Mouse (Mus musculus): ENCODE measurements around the gene Prkce. TPM values are rescaled to one million over a fixed set of nuclear protein-coding genes. Genes with fewer than 3 reads are reported as not detected.

The Prkce gene
- total and polyA plus RNA-seq, 2 experiments from 2014 or later: 50.8 to 55.8 TPM

GRCm38 (mm10) chr17:86253884-86254283, 86.3 kb downstream of the Prkce start:
- DNase-seq (ENCODE audit: low spot score) (no peak), ATAC-seq (peak; percentile 16; the same call in 1 of the 2 replicates)
- Histone ChIP-seq H3K27me3 (ENCODE audit: insufficient read depth, low read length) (no peaks in the 10 kb centered on the region), H3K4me1 (ENCODE audit: insufficient read depth, low read length) (peaks cover 19% of the 10 kb centered on the region), H3K9ac (replicated peaks; ENCODE audit: low read length) (0 out of 2 replicates have a peak overlapping the region, but pooled peaks have one; percentile 21), H3K27ac (peak overlapping the region; percentile 51; the same call in 1 of the 2 replicates), H3K9me3 (ENCODE audit: low read length) (no peaks in the 10 kb centered on the region), H3K4me2 (ENCODE audit: low read depth, low read length) (peak overlapping the region; percentile 13; the same call in 1 of the 2 replicates), H3K36me3 (ENCODE audit: insufficient read depth, low read length) (no peaks in the 10 kb centered on the region), H3K4me3 (ENCODE audit: low read length) (no peak overlapping the region)
- 45% methylated on average over 9 of the region's 9 CpGs for WGBS
- no peak for TF ChIP-seq CTCF (IDR thresholded peaks at IDR 0.05; ENCODE audit: low read depth)

- ATAC-seq (peak; percentile 98), DNase-seq (ENCODE audit: low spot score) (peak; percentile 95)
- Histone ChIP-seq H3K9me3 (ENCODE audit: low read length) (no peaks in the 10 kb centered on the region), H3K27ac (peak overlapping the region; percentile 51; the same call in 1 of the 2 replicates), H3K4me3 (ENCODE audit: low read length) (no peak overlapping the region), H3K36me3 (ENCODE audit: insufficient read depth, low read length) (no peaks in the 10 kb centered on the region), H3K9ac (replicated peaks; ENCODE audit: low read length) (no peak overlapping the region), H3K27me3 (ENCODE audit: insufficient read depth, low read length) (no peaks in the 10 kb centered on the region), H3K4me1 (ENCODE audit: insufficient read depth, low read length) (peaks cover 19% of the 10 kb centered on the region), H3K4me2 (ENCODE audit: low read depth, low read length) (no peak overlapping the region; the same call in 1 of the 2 replicates)
- 0 out of 2 replicates have a peak, but pooled peaks have one; percentile 2 for TF ChIP-seq CTCF (IDR thresholded peaks at IDR 0.05; ENCODE audit: low read depth)
- WGBS: 45% methylated on average over 8 of the region's 8 CpGs
These were observed 86.7 kb downstream of the Prkce start for GRCm38 (mm10) chr17:86254285-86254684.

DNA sequence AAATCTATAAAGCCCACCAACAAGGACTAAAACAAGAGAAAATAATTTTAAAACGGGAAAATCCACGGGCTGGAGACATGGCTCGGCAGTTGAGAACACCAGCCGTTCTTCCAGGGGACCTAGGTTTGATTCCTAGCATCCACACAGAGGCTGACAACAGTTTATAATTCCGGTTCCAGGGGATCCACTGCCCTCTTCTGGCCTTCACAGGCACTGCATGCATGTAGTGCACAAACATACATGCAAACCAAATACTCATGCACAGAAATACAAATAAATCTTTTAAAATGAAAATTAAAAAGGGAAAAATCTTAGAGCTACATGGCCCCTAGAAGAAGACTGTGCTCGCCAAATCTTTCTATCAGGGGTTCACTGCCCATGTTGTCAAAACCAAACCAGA, 87.4 kb downstream of the Prkce start:
- TF ChIP-seq CTCF (IDR thresholded peaks at IDR 0.05; ENCODE audit: low read depth): peak; percentile 55
- WGBS: 96% methylated on average over 6 of the region's 6 CpGs
- Histone ChIP-seq H3K9me3 (ENCODE audit: low read length) (no peaks in the 10 kb centered on the region), H3K27me3 (ENCODE audit: insufficient read depth, low read length) (no peaks in the 10 kb centered on the region), H3K4me3 (ENCODE audit: low read length) (no peak overlapping the region), H3K27ac (no peak overlapping the region), H3K9ac (replicated peaks; ENCODE audit: low read length) (no peak overlapping the region), H3K4me2 (ENCODE audit: low read depth, low read length) (no peak overlapping the region), H3K4me1 (ENCODE audit: insufficient read depth, low read length) (peaks cover 18% of the 10 kb centered on the region), H3K36me3 (ENCODE audit: insufficient read depth, low read length) (no peaks in the 10 kb centered on the region)
- ATAC-seq (no peak), DNase-seq (ENCODE audit: low spot score) (no peak)

- WGBS: 74% methylated on average over 10 of the region's 10 CpGs
- no peak for DNase-seq (ENCODE audit: low spot score)
- H3K27me3 ChIP-seq (ENCODE audit: insufficient read depth, low read length): no peaks in the 10 kb centered on the region
- no peak overlapping the region for H3K27ac ChIP-seq
- H3K4me3 ChIP-seq (ENCODE audit: low read length): no peak overlapping the region
- H3K4me2 ChIP-seq (ENCODE audit: low read depth, low read length): no peak overlapping the region
- H3K9me3 ChIP-seq (ENCODE audit: low read length): no peaks in the 10 kb centered on the region
- H3K9ac ChIP-seq (replicated peaks; ENCODE audit: low read length): no peak overlapping the region
- ATAC-seq: no peak
- peaks cover 13% of the 10 kb centered on the region; the same call in 1 of the 2 replicates for H3K4me1 ChIP-seq (ENCODE audit: insufficient read depth, low read length)
- H3K36me3 ChIP-seq (ENCODE audit: insufficient read depth, low read length): no peaks in the 10 kb centered on the region
- TF ChIP-seq CTCF (IDR thresholded peaks at IDR 0.05; ENCODE audit: low read depth): no peak
These were observed 89.1 kb downstream of the Prkce start for GRCm38 (mm10) chr17:86256730-86257131.

GRCm38 (mm10) chr17:86261067-86261466, 93.5 kb downstream of the Prkce start:
- Histone ChIP-seq H3K4me3 (ENCODE audit: low read length) (no peak overlapping the region), H3K4me2 (ENCODE audit: low read depth, low read length) (no peak overlapping the region), H3K27ac (no peak overlapping the region), H3K36me3 (ENCODE audit: insufficient read depth, low read length) (no peaks in the 10 kb centered on the region), H3K27me3 (ENCODE audit: insufficient read depth, low read length) (no peaks in the 10 kb centered on the region), H3K9me3 (ENCODE audit: low read length) (no peaks in the 10 kb centered on the region), H3K9ac (replicated peaks; ENCODE audit: low read length) (no peak overlapping the region), H3K4me1 (ENCODE audit: insufficient read depth, low read length) (peaks cover 9% of the 10 kb centered on the region)
- no peak for TF ChIP-seq CTCF (IDR thresholded peaks at IDR 0.05; ENCODE audit: low read depth)
- ATAC-seq: no peak
- WGBS: 24% methylated on average over 8 of the region's 8 CpGs
- DNase-seq (ENCODE audit: low spot score): peak; percentile 63

DNA sequence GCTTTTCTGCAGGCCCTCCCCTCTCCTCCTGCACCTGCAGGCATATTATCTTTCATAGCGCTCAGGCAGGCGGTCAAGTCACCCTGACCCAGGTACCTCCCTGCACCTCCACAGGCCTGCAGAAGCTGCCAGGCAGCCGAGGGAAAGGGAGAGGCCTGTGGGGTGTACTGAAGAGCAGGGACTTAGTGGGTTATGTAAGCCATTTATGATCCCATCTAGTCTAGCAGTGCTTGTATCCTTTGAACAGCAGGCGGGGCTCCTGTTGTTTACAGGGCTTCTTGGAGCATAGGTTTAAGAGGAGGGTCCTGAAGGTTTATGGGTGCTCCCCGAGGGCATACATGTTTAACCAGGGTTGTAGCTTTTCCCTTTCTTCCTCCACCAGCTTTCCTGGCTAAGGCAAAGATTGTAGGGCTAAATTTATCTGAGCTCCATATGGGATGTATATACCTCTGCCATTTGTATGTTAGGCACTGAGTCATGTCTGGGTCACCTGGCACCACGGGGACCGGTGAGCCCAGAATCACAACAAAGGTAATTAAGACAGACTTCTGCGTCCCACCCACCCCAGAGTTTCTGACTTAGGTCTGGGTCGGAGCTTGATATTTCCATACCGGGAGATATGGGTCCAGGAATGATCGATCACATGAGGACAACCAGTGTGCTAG, 96.5 kb downstream of the Prkce start:
- TF ChIP-seq CTCF (IDR thresholded peaks at IDR 0.05; ENCODE audit: low read depth): no peak
- Histone ChIP-seq H3K9ac (replicated peaks; ENCODE audit: low read length) (no peak overlapping the region), H3K36me3 (ENCODE audit: insufficient read depth, low read length) (no peaks in the 10 kb centered on the region), H3K27me3 (ENCODE audit: insufficient read depth, low read length) (no peaks in the 10 kb centered on the region), H3K9me3 (ENCODE audit: low read length) (no peaks in the 10 kb centered on the region), H3K4me1 (ENCODE audit: insufficient read depth, low read length) (peaks cover 15% of the 10 kb centered on the region), H3K4me2 (ENCODE audit: low read depth, low read length) (no peak overlapping the region), H3K4me3 (ENCODE audit: low read length) (no peak overlapping the region), H3K27ac (no peak overlapping the region)
- 88% methylated on average over 11 of the region's 11 CpGs for WGBS
- ATAC-seq: no peak
- DNase-seq (ENCODE audit: low spot score): no peak

GRCm38 (mm10) chr17:86266051-86266450, 98.5 kb downstream of the Prkce start:
- Histone ChIP-seq H3K36me3 (ENCODE audit: insufficient read depth, low read length) (no peaks in the 10 kb centered on the region), H3K27me3 (ENCODE audit: insufficient read depth, low read length) (no peaks in the 10 kb centered on the region), H3K9me3 (ENCODE audit: low read length) (no peaks in the 10 kb centered on the region), H3K27ac (no peak overlapping the region), H3K4me1 (ENCODE audit: insufficient read depth, low read length) (peaks cover 12% of the 10 kb centered on the region), H3K4me2 (ENCODE audit: low read depth, low read length) (no peak overlapping the region), H3K9ac (replicated peaks; ENCODE audit: low read length) (no peak overlapping the region), H3K4me3 (ENCODE audit: low read length) (no peak overlapping the region)
- peak; percentile 90 for DNase-seq (ENCODE audit: low spot score)
- WGBS: 44% methylated on average over 6 of the region's 6 CpGs
- peak; percentile 95 for ATAC-seq
- no peak for TF ChIP-seq CTCF (IDR thresholded peaks at IDR 0.05; ENCODE audit: low read depth)
